Mouse (Mus musculus) liver, postnatal 0 days (tissue): ENCODE measurements around the gene Pnpla7. TPM values are rescaled to one million over a fixed set of nuclear protein-coding genes. Genes with fewer than 3 reads are reported as not detected.

Experiments
- ATAC-seq: fragments of 200-750 bp; cut with Nextera tagmentation; 2 replicates; pipeline ENCODE4 v1.8.0; 2017; ENCODE audit warnings: mild to moderate bottlenecking, moderate library complexity
- DNase-seq: peaks from one replicate; pipeline ENCODE4 v3.0.0-alpha.2; 2016
- H3K27ac ChIP-seq: fragments of 300-500 bp; sonication (generic); 2 replicates; pipeline ENCODE4 v1.5.1; 2014; ENCODE audit warnings: antibody characterized with exemption, moderate library complexity, mild to moderate bottlenecking, low read depth
- H3K27me3 ChIP-seq: fragments of 300-500 bp; sonication (generic); 2 replicates; pipeline ENCODE4 v1.6.1; 2014; ENCODE audit warnings: low read length, control low read depth, mixed read lengths; ENCODE audit not compliant: insufficient read depth
- H3K36me3 ChIP-seq: fragments of 300-500 bp; sonication (generic); replicated peaks from 2 replicates; pipeline ENCODE4 v1.6.1; 2014; ENCODE audit warnings: mild to moderate bottlenecking, control low read depth, low read length, moderate library complexity, mixed read lengths; ENCODE audit not compliant: insufficient read depth
- H3K4me1 ChIP-seq: fragments of 300-500 bp; sonication (generic); 2 replicates; pipeline ENCODE4 v1.6.1; 2014; ENCODE audit warnings: antibody characterized with exemption, mild to moderate bottlenecking, control low read depth; ENCODE audit not compliant: insufficient read depth
- H3K4me2 ChIP-seq: fragments of 300-500 bp; sonication (generic); 2 replicates; pipeline ENCODE4 v1.6.1; 2014; ENCODE audit warnings: low read depth, mild to moderate bottlenecking, low read length, moderate library complexity, mixed read lengths
- H3K4me3 ChIP-seq: fragments of 300-500 bp; sonication (generic); 2 replicates; pipeline ENCODE4 v1.5.1; 2014; ENCODE audit warnings: low read depth, low read length
- H3K9ac ChIP-seq: fragments of 300-500 bp; sonication (generic); replicated peaks from 2 replicates; pipeline ENCODE4 v1.6.1; 2014; ENCODE audit warnings: mild to moderate bottlenecking, moderate library complexity
- H3K9me3 ChIP-seq: fragments of 300-500 bp; sonication (generic); 2 replicates; pipeline ENCODE4 v1.6.1; 2016; ENCODE audit warnings: mild to moderate bottlenecking, control low read depth, low read length, mixed read lengths
- CTCF ChIP-seq: sonication (generic); IDR thresholded peaks from 2 replicates; pipeline ENCODE4 v1.5.1; 2016; ENCODE audit warnings: antibody characterized with exemption, low read depth
- EP300 ChIP-seq: IDR thresholded peaks from 2 replicates; pipeline ENCODE4 v1.6.1; 2016; ENCODE audit warnings: antibody characterized with exemption, low read depth, mild to moderate bottlenecking
- WGBS: fragments of 180-500 bp; shearing (Covaris S2); extraction: QIAGEN DNeasy Blood & Tissue Kit; methylation state at CpG from one replicate; pipeline ENCODE4 v1.1.7; 2014; ENCODE audit not compliant: insufficient replicate concordance; 5-methylcytosine and 5-hydroxymethylcytosine counted together
- polyA plus RNA-seq: library from polyadenylated mRNA; unstranded; fragments of >200 nt; fragmentation: Nextera tagmentation; extraction: Ambion mirVana; gene quantifications from 2 replicates; pipeline ENCODE4 v1.2.1, GENCODE M21; 2015

The Pnpla7 gene
- polyA plus RNA-seq, 1 experiment from 2014 or later: 64.5 TPM

DNA sequence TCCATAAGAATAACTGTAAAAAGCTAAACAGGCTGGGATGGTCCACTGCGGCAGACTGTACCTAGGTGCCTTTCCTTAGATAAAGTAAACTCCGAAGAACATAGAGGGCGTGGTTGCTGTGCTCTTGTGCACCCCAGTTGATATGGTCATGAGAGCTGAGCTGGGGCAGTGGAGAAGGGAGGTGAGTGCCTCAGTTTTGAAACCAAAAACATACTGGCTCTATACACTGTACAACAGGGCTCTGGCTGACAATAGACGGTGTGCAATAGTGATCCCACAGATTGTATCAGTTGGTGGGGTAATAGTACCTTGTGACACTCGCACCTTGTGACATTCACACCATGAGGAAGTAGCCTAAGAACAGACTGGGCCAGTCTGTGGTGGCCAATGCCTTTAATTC, 1.1 kb downstream of the Pnpla7 start:
- 49% methylated on average over 5 of the region's 5 CpGs for WGBS
- Histone ChIP-seq H3K9ac (peak overlapping the region; percentile 83), H3K9me3 (no peaks in the 10 kb centered on the region), H3K27ac (peak overlapping the region; percentile 98), H3K4me3 (peak overlapping the region; percentile 77), H3K27me3 (no peaks in the 10 kb centered on the region), H3K36me3 (peaks cover 30% of the 10 kb centered on the region), H3K4me1 (peaks cover 29% of the 10 kb centered on the region), H3K4me2 (peak overlapping the region; percentile 98)
- DNase-seq (peak; percentile 56), ATAC-seq (0 out of 2 replicates have a peak, but pooled peaks have one; percentile 0)
- TF ChIP-seq EP300 (no peak), CTCF (no peak)

DNA sequence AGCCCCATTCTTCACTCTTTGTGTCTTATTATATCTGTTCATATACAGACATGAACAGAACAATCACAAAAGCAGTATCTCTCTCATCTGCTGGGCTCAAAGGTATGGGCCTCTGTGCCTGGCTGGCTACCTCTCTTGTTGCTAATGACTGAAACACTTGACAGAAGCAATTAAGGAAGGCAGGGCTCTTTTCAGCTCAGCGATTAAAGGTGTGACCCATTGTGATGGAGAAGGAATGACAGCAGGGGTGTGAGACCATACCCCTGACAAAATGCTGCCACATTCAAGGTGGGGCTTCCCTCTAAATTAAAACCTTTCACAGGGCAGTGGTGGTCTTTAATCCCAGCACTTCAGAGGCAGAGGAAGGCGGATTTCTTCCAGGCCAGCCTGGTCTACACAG, 11.9 kb downstream of the Pnpla7 start:
- Histone ChIP-seq H3K4me2 (no peak overlapping the region), H3K27me3 (no peaks in the 10 kb centered on the region), H3K9ac (no peak overlapping the region), H3K4me1 (no peaks in the 10 kb centered on the region), H3K4me3 (no peak overlapping the region), H3K9me3 (no peaks in the 10 kb centered on the region), H3K36me3 (peaks cover 63% of the 10 kb centered on the region), H3K27ac (no peak overlapping the region)
- no peak for ATAC-seq
- 70% methylated on average over 2 of the region's 2 CpGs for WGBS
- DNase-seq: no peak
- TF ChIP-seq EP300 (no peak), CTCF (no peak)

DNA sequence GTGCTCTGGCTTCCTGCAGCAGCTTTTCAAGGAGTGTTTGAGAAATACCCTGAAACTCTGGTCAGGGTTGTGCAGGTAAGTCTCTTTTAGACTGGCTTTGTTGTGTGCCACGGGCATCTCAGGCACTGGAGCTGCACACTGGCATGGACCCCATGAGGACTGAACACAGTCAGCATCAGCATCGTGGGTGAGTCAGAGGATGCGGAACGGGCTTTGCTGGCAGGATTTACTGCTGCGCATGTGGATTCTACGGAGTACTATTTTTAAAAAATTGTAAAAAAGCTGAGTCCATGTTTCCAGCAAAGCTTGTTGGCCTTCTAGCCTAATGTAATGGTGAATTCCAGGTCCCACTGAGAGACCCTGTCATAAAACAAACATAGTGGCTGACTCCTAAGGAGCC, 19.5 kb downstream of the Pnpla7 start:
- Histone ChIP-seq H3K4me1 (no peaks in the 10 kb centered on the region), H3K4me3 (no peak overlapping the region), H3K4me2 (no peak overlapping the region), H3K36me3 (peaks cover 44% of the 10 kb centered on the region), H3K9me3 (no peaks in the 10 kb centered on the region), H3K9ac (no peak overlapping the region), H3K27me3 (no peaks in the 10 kb centered on the region), H3K27ac (no peak overlapping the region)
- 93% methylated on average over 6 of the region's 6 CpGs for WGBS
- no peak for DNase-seq
- TF ChIP-seq EP300 (no peak), CTCF (no peak)
- ATAC-seq: no peak

DNA sequence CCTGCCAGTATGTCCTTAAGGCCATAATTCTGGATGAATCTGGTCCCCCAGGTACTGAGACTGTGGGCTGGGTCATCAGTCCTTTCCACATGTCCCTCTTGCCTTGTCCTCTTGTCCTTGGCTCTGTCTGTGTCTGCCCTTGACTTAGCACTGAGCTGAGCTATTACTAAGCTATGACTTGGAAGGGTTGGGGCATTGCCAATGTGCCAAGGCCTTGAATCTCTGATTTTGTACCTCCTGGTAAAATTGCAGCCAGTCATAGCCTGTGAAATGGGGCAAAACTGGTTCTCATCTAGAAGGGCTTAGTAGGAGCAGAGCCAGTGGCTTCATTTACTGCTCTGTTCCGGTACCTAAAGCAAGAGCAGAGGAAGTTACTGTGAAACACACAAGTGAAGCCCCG, 20.6 kb downstream of the Pnpla7 start:
- no peaks in the 10 kb centered on the region for H3K27me3 ChIP-seq
- H3K36me3 ChIP-seq: peaks cover 42% of the 10 kb centered on the region
- no peaks in the 10 kb centered on the region for H3K4me1 ChIP-seq
- no peak for TF ChIP-seq EP300
- no peak for TF ChIP-seq CTCF
- no peak overlapping the region for H3K4me3 ChIP-seq
- H3K4me2 ChIP-seq: no peak overlapping the region
- WGBS: 84% methylated on average over 2 of the region's 2 CpGs
- no peaks in the 10 kb centered on the region for H3K9me3 ChIP-seq
- no peak overlapping the region for H3K27ac ChIP-seq
- ATAC-seq (no peak), DNase-seq (no peak)
- no peak overlapping the region for H3K9ac ChIP-seq

DNA sequence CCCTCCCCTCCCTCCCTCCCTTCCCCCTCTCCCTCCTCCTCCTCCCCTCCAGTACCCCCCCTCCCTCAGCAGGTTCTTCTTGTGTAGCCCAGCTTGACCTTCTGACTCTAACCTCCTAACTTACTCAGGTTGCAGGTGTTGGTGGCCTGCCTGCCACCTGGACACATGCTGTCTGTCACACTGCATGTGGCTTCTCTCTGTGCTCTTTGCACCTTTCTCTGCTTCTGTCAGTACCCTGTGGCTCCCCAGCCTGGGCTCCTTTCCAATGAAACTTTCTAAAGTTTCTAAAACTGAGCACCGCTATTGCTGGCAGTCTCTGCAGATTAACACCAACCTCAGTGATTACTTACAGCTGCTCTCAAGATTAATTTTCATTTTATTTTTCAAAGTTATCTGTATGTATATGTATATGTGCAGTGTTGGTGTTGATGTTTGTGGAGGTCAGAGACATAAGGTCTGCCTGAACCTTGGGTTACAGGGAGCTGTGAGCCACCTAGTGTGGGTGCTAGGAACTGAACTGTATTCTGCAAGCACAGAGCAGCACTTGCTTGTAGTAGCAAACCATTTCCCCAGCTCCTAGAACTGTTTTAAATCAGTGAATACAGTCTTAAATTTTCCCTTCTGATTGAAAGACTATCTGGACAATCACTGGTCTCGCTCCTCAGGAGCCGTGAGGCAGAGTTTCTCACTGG, 24.9 kb downstream of the Pnpla7 start:
- H3K36me3 ChIP-seq: peaks cover 49% of the 10 kb centered on the region
- DNase-seq (peak; percentile 38), ATAC-seq (peak; percentile 66)
- H3K4me2 ChIP-seq: no peak overlapping the region
- no peak overlapping the region for H3K4me3 ChIP-seq
- H3K9ac ChIP-seq: no peak overlapping the region
- H3K9me3 ChIP-seq: no peaks in the 10 kb centered on the region
- H3K4me1 ChIP-seq: no peaks in the 10 kb centered on the region
- TF ChIP-seq CTCF (peak; percentile 70), EP300 (no peak)
- WGBS: 82% methylated on average over 3 of the region's 3 CpGs
- H3K27ac ChIP-seq: no peak overlapping the region
- no peaks in the 10 kb centered on the region for H3K27me3 ChIP-seq

DNA sequence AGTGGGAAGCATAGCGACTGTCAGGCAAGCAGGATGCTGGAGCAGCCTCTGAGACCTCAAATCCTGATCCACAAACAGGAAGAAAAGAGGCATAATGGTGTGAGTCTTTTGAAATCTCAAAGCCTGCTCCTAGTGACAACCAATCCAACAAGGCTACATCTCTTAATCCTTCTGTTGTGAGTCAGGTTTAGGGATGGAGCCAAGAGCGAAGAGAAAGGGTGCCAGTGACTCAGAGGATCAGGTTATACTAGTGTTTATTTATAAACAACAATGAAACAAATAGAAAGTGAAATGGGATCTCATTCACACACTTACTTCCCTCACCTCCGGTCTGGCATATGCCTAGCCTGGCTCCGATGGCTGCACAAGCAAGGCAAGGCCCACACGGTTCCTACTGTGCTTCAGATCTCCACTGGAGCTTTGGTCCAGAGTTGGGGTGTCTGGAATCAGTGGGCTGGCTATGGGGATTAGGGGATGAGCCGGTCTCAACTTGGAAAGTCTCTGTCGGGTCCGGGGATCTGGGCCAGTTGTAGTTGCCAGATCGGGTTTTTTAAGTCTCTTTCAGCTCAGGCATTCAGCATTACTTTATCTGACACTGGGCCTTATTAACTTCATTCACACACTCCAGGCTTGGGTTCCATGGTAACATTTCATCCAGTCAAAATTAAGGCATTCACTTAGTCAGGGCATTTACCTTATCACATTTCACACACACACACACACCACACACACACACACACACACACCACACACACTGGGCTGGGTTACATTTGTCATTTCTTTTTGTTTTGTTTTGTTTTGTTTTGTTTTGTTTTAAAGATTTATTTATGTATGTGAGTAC, 28.3 kb downstream of the Pnpla7 start:
- Histone ChIP-seq H3K27me3 (no peaks in the 10 kb centered on the region), H3K4me1 (no peaks in the 10 kb centered on the region), H3K4me3 (no peak overlapping the region), H3K36me3 (peaks cover 25% of the 10 kb centered on the region), H3K27ac (no peak overlapping the region), H3K9me3 (no peaks in the 10 kb centered on the region), H3K4me2 (no peak overlapping the region), H3K9ac (no peak overlapping the region)
- TF ChIP-seq EP300 (no peak), CTCF (no peak)
- no peak for ATAC-seq
- WGBS: 85% methylated on average over 9 of the region's 9 CpGs
- DNase-seq: no peak
